Mouse (Mus musculus): ENCODE measurements around the gene Eea1. TPM values are rescaled to one million over a fixed set of nuclear protein-coding genes. Genes with fewer than 3 reads are reported as not detected.

Gene Eea1
- polyA plus RNA-seq, 1 experiment: 17.4 TPM

- Histone ChIP-seq H3K4me3 (replicated peaks; ENCODE audit: insufficient read depth, low read depth, low read length) (no peak overlapping the region), H3K4me1 (ENCODE audit: control insufficient read depth, insufficient read depth, low read length) (peaks cover 5% of the 10 kb centered on the region; the same call in 1 of the 2 replicates), H3K27me3 (ENCODE audit: control insufficient read depth, insufficient read depth, low read length) (no peaks in the 10 kb centered on the region), H3K27ac (ENCODE audit: insufficient read depth, low read length) (no peak overlapping the region)
- TF ChIP-seq POLR2A (IDR thresholded peaks at IDR 0.05; ENCODE audit: borderline replicate concordance, insufficient read depth, low read length) (no peak), CTCF (IDR thresholded peaks at IDR 0.05; ENCODE audit: borderline replicate concordance, insufficient read depth, low read depth, low read length) (no peak)
- 92% methylated on average over 2 of the region's 2 CpGs for WGBS
- DNase-seq: no peak
Observed at GRCm38 (mm10) chr10:95956629-95957028, 16.2 kb downstream of the Eea1 start.

GRCm38 (mm10) chr10:95957574-95957973 is 17.1 kb downstream of the Eea1 start:
- H3K4me3 ChIP-seq (replicated peaks; ENCODE audit: insufficient read depth, low read depth, low read length): no peak overlapping the region
- TF ChIP-seq POLR2A (IDR thresholded peaks at IDR 0.05; ENCODE audit: borderline replicate concordance, insufficient read depth, low read length) (no peak), CTCF (IDR thresholded peaks at IDR 0.05; ENCODE audit: borderline replicate concordance, insufficient read depth, low read depth, low read length) (no peak)
- DNase-seq: no peak
- peaks cover 5% of the 10 kb centered on the region; the same call in 1 of the 2 replicates for H3K4me1 ChIP-seq (ENCODE audit: control insufficient read depth, insufficient read depth, low read length)
- H3K27me3 ChIP-seq (ENCODE audit: control insufficient read depth, insufficient read depth, low read length): no peaks in the 10 kb centered on the region
- WGBS: 25% methylated on average over 1 of the region's 1 CpGs
- no peak overlapping the region for H3K27ac ChIP-seq (ENCODE audit: insufficient read depth, low read length)

- Histone ChIP-seq H3K4me3 (replicated peaks; ENCODE audit: insufficient read depth, low read depth, low read length) (no peak overlapping the region), H3K4me1 (ENCODE audit: control insufficient read depth, insufficient read depth, low read length) (no peaks in the 10 kb centered on the region), H3K27ac (ENCODE audit: insufficient read depth, low read length) (no peak overlapping the region), H3K27me3 (ENCODE audit: control insufficient read depth, insufficient read depth, low read length) (no peaks in the 10 kb centered on the region)
- 97% methylated on average over 1 of the region's 1 CpGs for WGBS
- no peak for DNase-seq
- TF ChIP-seq CTCF (IDR thresholded peaks at IDR 0.05; ENCODE audit: borderline replicate concordance, insufficient read depth, low read depth, low read length) (no peak), POLR2A (IDR thresholded peaks at IDR 0.05; ENCODE audit: borderline replicate concordance, insufficient read depth, low read length) (no peak)
Observed at GRCm38 (mm10) chr10:95964679-95965078, 24.2 kb downstream of the Eea1 start.

- Histone ChIP-seq H3K27me3 (ENCODE audit: control insufficient read depth, insufficient read depth, low read length) (no peaks in the 10 kb centered on the region), H3K4me3 (replicated peaks; ENCODE audit: insufficient read depth, low read depth, low read length) (no peak overlapping the region), H3K4me1 (ENCODE audit: control insufficient read depth, insufficient read depth, low read length) (no peaks in the 10 kb centered on the region), H3K27ac (ENCODE audit: insufficient read depth, low read length) (no peak overlapping the region)
- WGBS: 91% methylated on average over 1 of the region's 1 CpGs
- TF ChIP-seq CTCF (IDR thresholded peaks at IDR 0.05; ENCODE audit: borderline replicate concordance, insufficient read depth, low read depth, low read length): no peak
- TF ChIP-seq POLR2A (IDR thresholded peaks at IDR 0.05; ENCODE audit: borderline replicate concordance, insufficient read depth, low read length): no peak
- no peak for DNase-seq
Observed at GRCm38 (mm10) chr10:95969694-95970093, 29.2 kb downstream of the Eea1 start.

GRCm38 (mm10) chr10:95970744-95971212 is 30.3 kb downstream of the Eea1 start:
- Histone ChIP-seq H3K27ac (ENCODE audit: insufficient read depth, low read length) (no peak overlapping the region), H3K4me1 (ENCODE audit: control insufficient read depth, insufficient read depth, low read length) (no peaks in the 10 kb centered on the region), H3K4me3 (replicated peaks; ENCODE audit: insufficient read depth, low read depth, low read length) (no peak overlapping the region), H3K27me3 (ENCODE audit: control insufficient read depth, insufficient read depth, low read length) (no peaks in the 10 kb centered on the region)
- no peak for DNase-seq
- no peak for TF ChIP-seq POLR2A (IDR thresholded peaks at IDR 0.05; ENCODE audit: borderline replicate concordance, insufficient read depth, low read length)
- no peak for TF ChIP-seq CTCF (IDR thresholded peaks at IDR 0.05; ENCODE audit: borderline replicate concordance, insufficient read depth, low read depth, low read length)
- WGBS: 90% methylated on average over 3 of the region's 3 CpGs

GRCm38 (mm10) chr10:95971341-95971740 is 30.9 kb downstream of the Eea1 start:
- Histone ChIP-seq H3K4me3 (replicated peaks; ENCODE audit: insufficient read depth, low read depth, low read length) (no peak overlapping the region), H3K27ac (ENCODE audit: insufficient read depth, low read length) (no peak overlapping the region), H3K4me1 (ENCODE audit: control insufficient read depth, insufficient read depth, low read length) (no peaks in the 10 kb centered on the region), H3K27me3 (ENCODE audit: control insufficient read depth, insufficient read depth, low read length) (no peaks in the 10 kb centered on the region)
- WGBS: 93% methylated on average over 4 of the region's 4 CpGs
- DNase-seq: no peak
- TF ChIP-seq CTCF (IDR thresholded peaks at IDR 0.05; ENCODE audit: borderline replicate concordance, insufficient read depth, low read depth, low read length) (no peak), POLR2A (IDR thresholded peaks at IDR 0.05; ENCODE audit: borderline replicate concordance, insufficient read depth, low read length) (no peak)

GRCm38 (mm10) chr10:95971942-95972341 is 31.5 kb downstream of the Eea1 start:
- no peaks in the 10 kb centered on the region for H3K27me3 ChIP-seq (ENCODE audit: control insufficient read depth, insufficient read depth, low read length)
- no peak for DNase-seq
- 94% methylated on average over 3 of the region's 3 CpGs for WGBS
- H3K4me1 ChIP-seq (ENCODE audit: control insufficient read depth, insufficient read depth, low read length): no peaks in the 10 kb centered on the region
- H3K4me3 ChIP-seq (replicated peaks; ENCODE audit: insufficient read depth, low read depth, low read length): no peak overlapping the region
- TF ChIP-seq CTCF (IDR thresholded peaks at IDR 0.05; ENCODE audit: borderline replicate concordance, insufficient read depth, low read depth, low read length) (no peak), POLR2A (IDR thresholded peaks at IDR 0.05; ENCODE audit: borderline replicate concordance, insufficient read depth, low read length) (no peak)
- H3K27ac ChIP-seq (ENCODE audit: insufficient read depth, low read length): no peak overlapping the region

GRCm38 (mm10) chr10:95974462-95974861 is 34.0 kb downstream of the Eea1 start:
- H3K27ac ChIP-seq (ENCODE audit: insufficient read depth, low read length): no peak overlapping the region
- H3K27me3 ChIP-seq (ENCODE audit: control insufficient read depth, insufficient read depth, low read length): no peaks in the 10 kb centered on the region
- no peaks in the 10 kb centered on the region for H3K4me1 ChIP-seq (ENCODE audit: control insufficient read depth, insufficient read depth, low read length)
- no peak for TF ChIP-seq POLR2A (IDR thresholded peaks at IDR 0.05; ENCODE audit: borderline replicate concordance, insufficient read depth, low read length)
- no peak for TF ChIP-seq CTCF (IDR thresholded peaks at IDR 0.05; ENCODE audit: borderline replicate concordance, insufficient read depth, low read depth, low read length)
- H3K4me3 ChIP-seq (replicated peaks; ENCODE audit: insufficient read depth, low read depth, low read length): no peak overlapping the region
- WGBS: 98% methylated on average over 3 of the region's 3 CpGs
- DNase-seq: no peak
